Mouse (Mus musculus): ENCODE data around the gene Zfp446.
"Not testable (repeated sequence)": the region's sequence is repeated elsewhere in the genome, so short reads cannot be mapped to it uniquely, and the experiment has no call there.

Gene Zfp446

DNA sequence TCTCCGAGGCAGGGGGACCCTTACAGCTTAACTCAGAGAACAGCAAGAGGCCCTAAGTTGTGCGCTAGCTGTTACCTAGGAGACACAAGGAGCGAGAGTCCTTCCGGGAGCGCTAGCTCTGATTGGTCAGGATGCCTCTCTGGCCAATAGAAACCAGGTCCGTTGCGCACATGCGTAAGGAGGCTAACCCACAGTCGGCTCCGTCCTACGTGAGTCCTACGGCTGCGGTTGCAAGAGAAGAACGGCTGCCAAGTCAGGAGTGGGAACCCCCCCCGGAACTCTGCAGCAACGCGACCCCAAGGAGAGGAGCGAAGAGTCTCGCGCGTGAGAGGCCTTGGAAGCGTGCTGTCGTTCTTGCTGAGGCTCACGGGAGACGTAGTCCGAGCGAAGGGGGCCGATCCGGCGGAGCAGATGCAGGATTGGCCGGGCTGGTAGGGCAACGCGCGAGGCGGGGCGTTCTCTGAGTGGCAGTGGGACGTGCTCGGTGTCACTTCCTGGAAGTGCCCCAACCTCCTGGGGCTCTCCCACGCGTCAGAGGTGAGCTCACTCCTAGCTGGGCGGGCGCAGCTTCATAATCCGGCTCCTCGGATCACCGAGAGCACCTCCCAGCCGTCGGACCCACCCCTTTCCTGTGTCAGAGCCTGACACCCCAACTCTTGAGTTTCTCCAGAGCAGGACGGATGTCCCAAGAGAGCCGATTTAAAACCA lies at the start of gene Zfp446:
Gene Zfp446, plus strand, starts transcription at position 167 of the 708 bp plus-strand sequence.
- DNase-seq (ENCODE audit: low spot score in 2 of 2): peak; percentile 99

DNA sequence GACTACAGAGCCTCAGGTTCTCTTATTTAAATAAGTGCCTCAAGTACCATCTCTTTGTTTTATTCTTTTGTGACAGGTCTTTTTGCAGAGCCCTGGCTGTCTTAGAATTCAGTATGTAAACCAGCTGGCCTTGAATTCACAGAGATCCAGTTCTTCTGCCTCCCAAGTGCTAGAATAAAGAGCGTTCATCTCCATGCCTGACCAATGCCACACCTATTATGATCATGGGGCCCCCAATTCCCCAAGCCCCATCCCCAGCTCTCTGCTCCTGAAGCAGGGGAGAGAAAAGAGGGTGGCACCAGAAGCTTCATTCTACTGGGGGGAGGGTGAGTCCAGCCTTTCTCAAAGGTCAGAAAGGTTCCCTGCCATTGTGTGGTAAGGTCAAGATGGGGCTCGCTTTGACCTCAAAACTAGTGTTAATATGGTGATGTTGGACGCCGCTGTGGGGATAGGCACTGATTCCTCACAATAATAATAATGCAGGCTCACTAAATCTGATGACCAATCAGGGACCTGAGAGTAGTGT lies 44.0 kb upstream of the Zfp446 start:
- no peak for DNase-seq (ENCODE audit: low spot score in 2 of 2)

DNA sequence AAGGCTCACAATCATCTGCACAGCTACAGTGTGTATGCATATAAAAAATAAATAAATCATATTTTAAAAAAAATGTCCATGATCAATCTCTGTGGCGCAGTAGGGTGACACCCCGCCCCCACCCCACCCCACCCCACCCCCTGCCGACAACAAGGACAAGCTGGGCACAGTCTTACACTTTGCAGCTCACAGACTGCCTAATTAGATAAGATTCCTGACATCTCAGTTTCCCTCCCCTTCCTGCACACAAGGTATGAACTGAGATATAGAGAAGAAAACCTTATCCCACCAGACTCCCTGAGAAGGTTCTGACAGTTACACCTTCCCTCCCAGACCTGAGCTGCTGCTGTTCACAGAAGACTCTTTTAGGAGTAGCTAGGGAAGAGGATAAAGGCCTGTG lies 42.8 kb upstream of the Zfp446 start:
- DNase-seq (ENCODE audit: low spot score in 2 of 2): no peak

DNA sequence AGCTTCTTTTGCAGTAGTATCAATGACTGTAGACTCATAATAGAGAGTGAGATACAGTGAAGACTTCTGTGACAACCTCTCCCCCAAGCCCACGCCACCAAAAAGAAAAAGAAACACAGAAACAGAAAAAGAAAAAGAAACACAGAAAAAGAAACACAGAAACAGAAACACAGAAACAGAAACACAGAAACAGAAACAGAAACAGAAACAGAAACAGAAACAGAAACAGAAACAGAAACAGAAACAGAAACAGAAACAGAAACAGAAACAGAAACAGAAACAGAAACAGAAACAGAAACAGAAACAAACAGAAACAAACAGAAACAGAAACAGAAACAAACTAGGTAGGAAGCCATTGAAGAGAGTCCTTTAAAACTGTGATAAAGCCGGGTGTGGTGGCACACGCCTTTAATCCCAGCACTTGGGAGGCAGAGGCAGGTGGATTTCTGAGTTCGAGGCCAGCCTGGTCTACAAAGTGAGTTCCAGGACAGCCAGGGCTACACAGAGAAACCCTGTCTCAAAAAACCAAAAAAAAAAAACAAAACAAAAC lies 40.3 kb upstream of the Zfp446 start:
- DNase-seq (ENCODE audit: low spot score in 2 of 2): not testable (repeated sequence)

DNA sequence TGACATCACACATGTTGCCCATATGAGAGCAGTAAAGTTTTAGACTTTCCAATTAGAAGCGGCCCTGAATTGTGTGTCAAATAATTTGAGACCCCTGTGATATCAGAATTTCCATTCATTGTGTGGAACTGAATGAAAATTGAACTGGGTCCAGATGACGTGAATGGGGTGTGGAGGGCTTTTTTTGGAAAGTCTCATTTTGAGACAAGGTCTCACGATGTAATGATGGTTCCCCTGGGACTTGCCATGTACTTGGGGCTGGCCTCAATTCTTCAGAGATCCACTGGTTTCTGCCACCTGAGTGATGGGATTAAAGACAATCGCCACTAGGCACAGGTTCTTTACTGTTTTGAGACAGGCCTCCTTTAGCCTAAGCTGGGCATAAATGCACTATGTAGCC lies 37.0 kb upstream of the Zfp446 start:
- DNase-seq (ENCODE audit: low spot score in 2 of 2): no peak

DNA sequence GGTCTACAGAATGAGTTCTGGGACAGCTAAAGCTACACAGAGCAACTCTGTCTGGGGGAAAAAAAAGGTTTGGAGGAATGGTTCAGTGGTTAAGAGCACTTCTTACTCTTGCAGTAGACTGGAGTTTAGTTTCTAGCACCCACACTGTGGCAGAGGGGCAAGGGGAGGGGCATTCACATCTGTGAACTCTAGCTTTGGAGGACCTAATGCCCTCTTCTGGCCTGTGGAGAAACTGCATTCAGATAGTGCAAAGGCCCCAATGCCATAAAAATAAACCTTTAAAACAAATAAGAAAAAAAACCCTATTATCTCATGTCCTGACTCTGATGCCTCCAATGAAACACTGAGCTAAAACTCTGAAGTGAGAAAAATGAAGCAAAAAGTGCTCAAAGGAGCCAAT lies 34.2 kb upstream of the Zfp446 start:
- DNase-seq (ENCODE audit: low spot score in 2 of 2): no peak

DNA sequence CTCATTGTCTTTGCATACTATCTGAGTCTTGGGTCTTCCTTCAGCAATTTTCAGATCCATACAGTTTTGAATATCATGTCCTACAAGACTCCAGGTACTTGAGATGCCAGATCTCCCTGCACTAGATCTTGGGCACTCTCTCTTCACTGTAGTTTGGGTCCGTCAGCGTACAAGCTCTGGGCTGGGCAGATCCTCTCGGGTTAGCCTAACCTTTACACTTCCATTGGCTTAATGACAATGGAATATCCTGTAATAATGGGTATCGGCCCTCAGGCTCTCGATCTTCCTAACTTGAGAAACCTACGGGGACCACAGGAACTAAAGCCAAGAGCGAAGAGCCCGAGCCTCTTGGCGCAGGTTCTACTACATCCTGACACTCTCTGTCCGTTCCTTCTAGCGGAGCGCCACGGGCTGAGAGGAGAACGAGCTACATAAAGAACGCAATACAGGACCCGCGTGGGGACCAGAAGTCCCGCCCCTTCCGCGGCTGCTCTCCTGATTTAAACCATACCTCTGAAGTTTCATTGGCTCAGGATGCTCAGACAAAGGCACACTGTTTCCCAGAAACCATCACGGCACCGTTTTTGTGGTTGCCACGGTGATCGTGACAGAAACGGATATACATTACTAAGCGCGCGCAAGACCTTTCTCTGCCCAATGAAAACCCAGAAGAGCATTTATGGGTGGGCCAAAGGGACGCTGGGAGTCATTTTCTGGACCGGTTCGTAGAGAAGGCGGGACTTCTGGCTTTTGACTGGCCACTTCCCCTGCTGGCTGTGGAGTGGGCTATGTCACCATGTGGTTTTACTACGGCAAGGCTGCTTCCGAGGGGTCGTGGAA lies 28.4 kb upstream of the Zfp446 start:
- DNase-seq (ENCODE audit: low spot score in 2 of 2): peak; percentile 94 to 99

DNA sequence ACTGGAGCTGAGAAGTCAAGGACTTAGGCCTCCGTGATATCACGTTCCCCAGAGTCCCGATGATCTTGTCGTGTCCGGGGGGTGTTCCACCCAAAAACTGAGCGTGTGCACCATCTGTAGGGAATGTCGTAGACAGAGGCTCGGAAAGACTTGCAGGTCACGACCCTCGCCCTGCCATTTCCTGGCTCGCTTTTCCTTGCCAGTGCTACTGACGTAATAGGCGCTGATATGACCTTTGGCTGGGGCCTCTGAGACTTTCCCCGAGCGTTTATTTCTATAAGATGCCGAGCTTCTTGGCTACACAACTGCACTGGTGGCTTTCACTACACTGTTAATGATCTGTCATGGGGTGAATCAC lies 27.8 kb upstream of the Zfp446 start:
- no peak for DNase-seq (ENCODE audit: low spot score in 2 of 2)

DNA sequence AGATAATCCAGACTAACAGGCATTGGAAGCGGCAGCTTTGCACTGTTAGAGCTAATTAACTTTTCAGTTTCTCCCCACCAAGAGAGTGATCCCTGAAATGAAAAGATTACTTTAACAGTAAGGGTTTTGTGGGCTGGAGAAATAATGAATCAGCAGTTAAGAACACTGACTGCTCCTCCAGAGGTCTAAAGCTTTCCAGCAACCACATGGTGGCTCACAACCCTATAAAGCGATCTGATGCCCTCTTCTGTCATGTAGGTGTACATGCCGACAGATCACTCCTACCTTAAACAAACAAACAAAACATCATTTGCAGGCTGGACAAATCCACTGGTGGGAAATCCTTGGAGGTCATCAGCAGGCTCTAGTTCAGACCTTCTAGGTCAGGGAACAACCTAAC lies 22.8 kb upstream of the Zfp446 start:
- no peak for DNase-seq (ENCODE audit: low spot score in 2 of 2)

DNA sequence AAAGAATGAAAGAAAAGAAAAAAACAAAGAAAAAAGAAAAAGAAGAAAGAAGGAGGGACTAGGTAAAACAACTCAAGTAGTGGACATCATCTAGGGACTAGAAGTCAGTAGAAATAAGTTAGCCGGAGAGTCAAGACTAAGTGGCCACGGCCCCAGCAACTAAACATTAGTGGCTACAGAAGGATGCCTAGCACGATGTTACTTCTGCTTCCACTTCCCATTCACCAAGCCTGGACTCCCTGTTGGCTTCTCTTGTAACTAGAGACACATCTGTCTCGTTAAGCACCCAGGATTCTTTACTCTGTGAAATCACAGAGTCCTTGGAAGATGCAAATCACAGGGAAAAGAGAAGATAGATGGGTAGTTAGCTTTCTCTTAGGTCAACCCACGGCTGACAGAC lies 20.1 kb upstream of the Zfp446 start:
- DNase-seq (ENCODE audit: low spot score in 2 of 2): no peak

DNA sequence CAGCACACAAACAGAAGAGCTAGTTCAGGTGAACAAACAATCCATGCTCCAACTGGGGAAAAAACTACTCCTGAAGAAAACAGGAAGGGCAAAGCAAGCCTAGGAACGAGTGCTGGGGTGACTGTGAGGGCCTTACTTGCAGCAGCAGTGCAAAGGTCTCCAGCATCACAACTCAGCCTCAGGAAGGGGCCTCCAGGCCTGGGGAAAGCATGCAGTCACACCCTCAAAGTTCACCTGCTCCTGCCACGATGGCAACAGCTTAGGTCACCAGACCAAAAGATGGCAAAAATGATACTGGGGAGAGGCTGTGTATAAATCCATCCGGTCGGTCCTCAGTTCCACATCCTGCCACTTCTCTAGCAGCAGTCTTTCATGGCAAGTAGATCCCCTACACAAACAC lies 18.7 kb upstream of the Zfp446 start:
- no peak for DNase-seq (ENCODE audit: low spot score in 2 of 2)

DNA sequence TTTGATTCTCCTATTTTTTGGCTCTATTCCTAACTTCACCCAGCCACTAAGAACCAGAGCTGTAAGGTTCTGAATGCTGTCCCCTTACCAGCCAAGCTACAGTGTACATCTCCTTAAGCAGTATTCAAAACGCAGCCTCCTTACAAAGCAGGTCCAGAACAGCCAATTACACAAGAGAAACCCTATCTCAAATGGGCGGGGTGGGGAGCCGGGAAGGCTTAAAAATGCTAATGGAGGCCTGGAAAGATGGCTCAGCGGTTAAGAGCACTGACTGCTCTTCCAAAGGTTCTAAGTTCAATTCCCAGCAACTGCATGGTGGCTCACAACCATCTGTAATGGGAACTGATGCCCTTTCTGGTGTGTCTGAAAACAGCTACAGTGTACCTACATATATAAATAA lies 17.9 kb upstream of the Zfp446 start:
- no peak for DNase-seq (ENCODE audit: low spot score in 2 of 2)

DNA sequence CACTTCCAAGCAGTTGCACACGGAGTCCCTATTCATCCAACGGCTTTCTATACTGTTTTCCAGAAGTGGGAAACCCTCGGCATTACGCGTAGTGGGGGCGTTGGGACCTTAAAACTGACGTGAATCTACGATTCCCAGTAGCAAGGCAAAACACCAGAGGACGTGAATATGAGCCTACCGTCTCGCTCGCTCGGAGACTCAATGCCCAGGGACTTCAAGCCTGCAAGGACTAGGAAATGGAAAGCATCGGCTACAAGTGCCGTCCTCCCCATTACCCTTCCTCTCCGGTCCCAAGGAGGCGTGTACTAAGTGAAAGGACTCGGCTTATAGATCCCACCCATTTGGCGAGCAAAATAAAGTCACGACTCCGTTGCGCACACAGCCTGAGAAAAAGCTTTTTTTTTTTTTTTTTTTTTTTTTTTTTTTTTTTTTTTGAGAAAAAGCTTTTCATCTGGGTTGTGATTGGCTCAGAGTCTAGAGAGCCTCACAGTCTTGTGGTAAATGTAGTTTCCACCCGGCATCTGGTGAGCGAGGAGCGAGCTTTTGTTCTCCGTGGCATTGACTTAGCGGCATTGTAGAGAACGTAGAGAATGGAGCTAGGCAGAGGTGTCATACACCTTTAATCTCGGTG lies 16.0 kb upstream of the Zfp446 start:
- peak; percentile 40 to 64 for DNase-seq (ENCODE audit: low spot score in 2 of 2)

DNA sequence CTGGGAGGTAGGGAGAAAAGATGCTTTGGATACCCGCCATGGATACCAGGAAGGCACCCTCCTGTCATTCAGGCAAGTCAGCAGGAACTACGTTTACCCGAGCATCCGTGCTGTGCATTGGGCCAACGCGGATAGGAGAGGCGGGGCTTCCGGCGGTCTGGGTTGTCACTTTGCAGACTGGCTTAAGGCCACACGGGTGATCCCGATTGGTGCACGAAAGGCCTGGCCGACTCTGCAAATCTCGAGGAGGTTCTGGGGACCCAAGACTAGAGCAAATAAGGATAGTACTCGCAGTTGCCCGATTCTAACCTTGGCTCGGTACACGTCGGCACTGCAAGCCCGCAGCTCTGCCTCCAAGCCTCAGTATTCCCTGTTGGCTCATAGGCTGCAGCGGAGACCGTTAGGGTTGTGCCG lies 12.0 kb upstream of the Zfp446 start, which contains the start of gene Zfp324:
Gene Zfp324, plus strand, starts transcription at position 161 of the 414 bp plus-strand sequence.
- DNase-seq (ENCODE audit: low spot score in 2 of 2): peak; percentile 90 to 95

DNA sequence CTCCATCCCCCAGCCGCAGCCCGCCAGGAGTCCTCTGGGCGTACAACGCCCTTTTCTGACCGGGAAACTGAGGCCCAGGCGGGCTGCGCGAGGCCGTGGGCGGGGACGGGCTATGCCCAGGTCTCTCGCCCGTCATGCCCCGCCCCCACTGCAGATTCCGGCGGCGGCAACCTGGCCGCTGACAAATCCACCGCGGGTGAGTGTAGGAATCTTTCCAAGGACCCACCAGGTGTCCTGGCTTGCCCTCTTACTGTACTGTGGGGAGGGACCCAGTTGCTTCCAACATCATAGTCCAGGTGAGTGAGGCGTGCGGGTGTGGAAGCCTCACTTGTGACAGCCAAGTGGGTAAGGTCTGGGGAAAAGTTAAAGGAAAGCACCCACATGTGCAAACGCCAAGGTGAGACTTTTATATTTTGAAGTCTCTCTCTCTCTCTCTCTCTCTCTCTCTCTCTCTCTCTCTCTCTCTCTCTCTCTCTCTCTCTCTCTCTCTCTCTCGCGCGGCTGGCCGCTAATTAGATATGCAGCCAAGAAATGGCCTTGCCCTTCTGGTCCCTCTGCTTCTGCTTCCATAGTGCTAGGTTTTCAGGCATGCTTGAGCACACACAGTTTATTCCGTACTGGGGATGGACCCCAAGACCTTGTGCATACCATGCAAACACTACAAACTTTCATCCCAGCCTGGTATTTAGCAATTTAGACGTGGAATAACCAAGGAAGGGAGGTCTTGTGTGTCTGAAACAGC lies 11.4 kb upstream of the Zfp446 start:
- peak; percentile 48 to 51 for DNase-seq (ENCODE audit: low spot score in 2 of 2)

DNA sequence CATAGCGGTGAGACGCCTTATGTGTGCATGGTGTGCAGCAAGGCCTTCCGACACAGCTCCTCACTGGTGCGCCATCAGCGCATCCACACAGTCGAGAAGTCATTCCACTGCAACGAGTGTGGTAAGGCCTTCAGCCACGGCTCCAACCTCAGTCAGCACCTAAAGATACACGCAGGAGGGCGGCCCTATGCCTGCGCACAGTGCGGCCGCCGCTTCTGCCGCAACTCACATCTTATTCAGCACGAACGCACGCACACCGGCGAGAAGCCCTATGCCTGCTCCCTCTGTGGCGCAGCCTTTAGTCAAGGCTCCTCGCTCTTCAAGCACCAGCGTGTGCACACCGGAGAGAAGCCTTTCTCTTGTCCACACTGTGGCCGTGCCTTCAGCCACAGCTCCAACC lies 6.7 kb upstream of the Zfp446 start:
- no peak for DNase-seq (ENCODE audit: low spot score in 2 of 2)

DNA sequence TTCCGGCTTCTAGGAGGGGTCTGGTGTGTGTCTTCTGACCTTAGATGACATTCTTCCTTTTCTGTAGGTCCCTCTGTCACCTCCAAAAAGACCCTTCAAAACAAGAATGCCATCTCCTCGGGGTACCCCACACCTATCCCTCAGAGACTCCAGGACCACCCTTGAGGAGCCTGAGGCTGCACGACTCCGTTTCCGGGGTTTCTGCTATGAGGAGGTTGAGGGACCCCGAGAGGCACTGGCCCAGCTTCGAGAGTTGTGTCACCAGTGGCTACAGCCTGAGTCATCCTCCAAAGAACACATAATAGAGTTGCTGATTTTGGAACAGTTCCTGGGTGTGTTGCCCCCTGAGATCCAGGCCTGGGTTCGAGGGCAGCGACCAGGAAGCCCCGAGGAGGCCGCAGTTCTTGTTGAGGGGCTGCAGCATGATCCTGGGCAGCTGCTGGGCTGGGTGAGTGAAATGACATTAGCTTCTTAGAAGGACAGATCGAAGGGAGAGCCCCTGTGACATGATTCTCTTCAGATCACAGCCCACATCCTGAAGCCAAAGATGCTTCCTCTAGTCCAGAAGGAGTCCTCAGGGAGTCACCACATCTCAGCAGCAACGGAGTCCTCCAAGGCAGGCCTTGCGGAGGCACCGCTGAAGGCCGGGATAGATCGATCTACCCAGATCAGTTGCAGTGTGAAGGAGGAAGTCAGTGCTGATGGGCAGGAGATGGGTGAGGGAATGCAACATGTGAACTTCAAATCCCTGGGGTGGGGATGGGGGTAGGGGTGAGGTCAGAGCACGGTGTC lies 1.5 kb downstream of the Zfp446 start:
- DNase-seq (ENCODE audit: low spot score in 2 of 2): no peak

DNA sequence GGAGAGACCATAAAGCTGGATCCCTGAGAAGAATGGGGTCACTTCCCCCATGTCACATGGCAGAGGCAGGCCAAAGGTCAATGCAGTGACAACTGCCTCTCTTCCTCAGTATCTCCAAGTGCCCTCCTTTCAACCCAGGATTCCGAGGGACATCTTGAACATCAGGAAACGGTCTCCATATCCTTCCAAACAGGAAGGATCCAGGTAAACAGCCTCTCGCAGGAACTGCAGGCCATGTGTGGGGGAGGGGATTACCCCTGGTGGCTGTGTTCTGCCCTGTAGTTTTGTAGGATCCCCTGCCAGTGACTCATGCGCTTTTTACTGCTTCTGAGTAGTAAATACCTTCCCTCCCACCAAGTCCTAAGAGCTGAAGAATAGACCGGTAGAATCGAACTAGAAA lies 2.1 kb downstream of the Zfp446 start:
- DNase-seq (ENCODE audit: low spot score in 2 of 2): no peak

DNA sequence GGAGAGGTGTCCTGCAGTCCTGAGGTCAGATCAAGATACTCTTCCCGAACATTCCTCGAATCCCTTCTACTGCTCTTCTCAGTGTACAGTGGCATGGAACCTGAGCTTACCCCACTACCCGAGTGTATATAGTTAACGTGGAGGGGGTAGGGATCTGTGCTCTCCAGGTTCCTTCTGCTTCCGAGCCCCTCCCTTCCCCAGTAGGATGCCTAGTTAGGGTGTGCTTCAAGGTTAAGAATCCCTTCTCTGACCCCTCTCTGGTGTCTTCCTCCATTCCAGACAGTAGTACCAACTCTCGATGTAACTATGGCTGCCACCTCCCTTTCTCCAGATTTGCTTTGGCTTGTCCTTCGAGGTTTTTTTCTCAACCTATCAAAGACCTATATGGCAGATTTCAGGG lies 2.6 kb downstream of the Zfp446 start:
- no peak for DNase-seq (ENCODE audit: low spot score in 2 of 2)

DNA sequence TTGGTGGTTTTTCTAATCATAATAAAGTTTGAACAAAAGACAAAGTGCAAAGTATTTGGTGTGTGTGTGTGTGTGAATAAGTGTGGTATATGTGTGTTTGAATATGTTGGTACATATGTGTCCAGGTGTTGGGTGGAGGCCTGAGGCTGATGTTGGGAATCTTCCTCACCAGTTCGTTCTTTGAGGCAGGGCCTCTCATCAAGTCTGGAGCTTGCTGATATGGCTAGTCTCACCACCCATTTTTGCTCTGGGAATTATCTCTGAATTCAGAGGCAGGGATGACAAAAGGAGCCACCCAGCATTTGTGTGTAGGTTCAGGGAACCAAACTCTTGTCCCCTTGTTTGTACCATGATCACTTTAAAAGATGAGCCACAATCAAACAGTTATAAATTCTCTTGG lies 8.1 kb downstream of the Zfp446 start:
- no peak for DNase-seq (ENCODE audit: low spot score in 2 of 2)

DNA sequence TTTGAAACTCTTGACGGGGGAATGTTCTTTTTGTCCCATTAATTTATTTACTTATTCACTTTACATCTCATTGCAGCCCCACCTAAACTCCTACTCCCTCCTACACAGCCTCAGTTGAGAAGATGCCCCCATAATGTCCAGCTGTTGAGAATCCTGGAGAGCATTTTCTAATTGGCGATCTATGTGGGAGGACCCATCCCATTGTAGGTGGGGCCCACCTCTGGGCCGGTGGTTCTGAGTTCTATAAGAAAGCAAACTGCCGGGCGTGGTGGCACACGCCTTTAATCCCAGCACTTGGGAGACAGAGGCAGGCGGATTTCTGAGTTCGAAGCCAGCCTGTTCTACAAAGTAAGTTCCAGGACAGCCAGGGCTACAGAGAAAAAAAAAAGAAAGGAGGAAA lies 9.3 kb downstream of the Zfp446 start:
- DNase-seq (ENCODE audit: low spot score in 2 of 2): no peak

All from frontal cortex, postnatal 36 days (tissue).